Mouse (Mus musculus) heart, embryonic 16.5 days (tissue): ENCODE measurements around the gene Oip5. TPM values are rescaled to one million over a fixed set of nuclear protein-coding genes. Genes with fewer than 3 reads are reported as not detected.

Experiments
- ATAC-seq: fragments of 200-750 bp; cut with Nextera tagmentation; replicated peaks from 2 replicates; pipeline ENCODE4 v1.8.0; 2017; ENCODE audit warnings: moderate number of reproducible peaks; ENCODE audit not compliant: insufficient read depth, low FRiP score; ENCODE audit errors: extremely low read depth
- H3K27ac ChIP-seq: fragments of 300-500 bp; sonication (generic); 2 replicates; pipeline ENCODE4 v1.5.1; 2014; ENCODE audit warnings: mild to moderate bottlenecking, low read length, control low read depth, moderate library complexity
- H3K27me3 ChIP-seq: fragments of 300-500 bp; sonication (generic); 2 replicates; pipeline ENCODE4 v1.6.1; 2014; ENCODE audit warnings: low read length, mixed read lengths; ENCODE audit not compliant: control insufficient read depth, insufficient read depth
- H3K36me3 ChIP-seq: fragments of 300-500 bp; sonication (generic); 2 replicates; pipeline ENCODE4 v1.6.1; 2014; ENCODE audit not compliant: control insufficient read depth, insufficient read depth
- H3K4me1 ChIP-seq: fragments of 300-500 bp; sonication (generic); 2 replicates; pipeline ENCODE4 v1.6.1; 2014; ENCODE audit warnings: low read length, mixed read lengths; ENCODE audit not compliant: control insufficient read depth, insufficient read depth
- H3K4me2 ChIP-seq: fragments of 300-500 bp; sonication (generic); 2 replicates; pipeline ENCODE4 v1.6.1; 2014; ENCODE audit warnings: low read depth, mild to moderate bottlenecking, control low read depth, low read length
- H3K4me3 ChIP-seq: fragments of 300-500 bp; sonication (generic); 2 replicates; pipeline ENCODE4 v1.5.1; 2014; ENCODE audit warnings: mild to moderate bottlenecking, control low read depth, low read length
- H3K9ac ChIP-seq: fragments of 300-500 bp; sonication (generic); 2 replicates; pipeline ENCODE4 v1.6.1; 2014; ENCODE audit warnings: low read length, control low read depth
- H3K9me3 ChIP-seq: fragments of 300-500 bp; sonication (generic); replicated peaks from 2 replicates; pipeline ENCODE4 v1.6.1; 2016; ENCODE audit warnings: low read length; ENCODE audit not compliant: control insufficient read depth
- WGBS: fragments of 180-500 bp; shearing (Covaris S2); extraction: QIAGEN DNeasy Blood & Tissue Kit; methylation state at CpG from one replicate; pipeline ENCODE4 v1.1.7; 2014; 5-methylcytosine and 5-hydroxymethylcytosine counted together
- polyA plus RNA-seq: library from polyadenylated mRNA; unstranded; fragments of >200 nt; fragmentation: Nextera tagmentation; extraction: Ambion mirVana; gene quantifications from 2 replicates; pipeline ENCODE4 v1.2.1, GENCODE M21; 2015

The Oip5 gene
- polyA plus RNA-seq, 1 experiment from 2014 or later: 23.2 TPM

DNA sequence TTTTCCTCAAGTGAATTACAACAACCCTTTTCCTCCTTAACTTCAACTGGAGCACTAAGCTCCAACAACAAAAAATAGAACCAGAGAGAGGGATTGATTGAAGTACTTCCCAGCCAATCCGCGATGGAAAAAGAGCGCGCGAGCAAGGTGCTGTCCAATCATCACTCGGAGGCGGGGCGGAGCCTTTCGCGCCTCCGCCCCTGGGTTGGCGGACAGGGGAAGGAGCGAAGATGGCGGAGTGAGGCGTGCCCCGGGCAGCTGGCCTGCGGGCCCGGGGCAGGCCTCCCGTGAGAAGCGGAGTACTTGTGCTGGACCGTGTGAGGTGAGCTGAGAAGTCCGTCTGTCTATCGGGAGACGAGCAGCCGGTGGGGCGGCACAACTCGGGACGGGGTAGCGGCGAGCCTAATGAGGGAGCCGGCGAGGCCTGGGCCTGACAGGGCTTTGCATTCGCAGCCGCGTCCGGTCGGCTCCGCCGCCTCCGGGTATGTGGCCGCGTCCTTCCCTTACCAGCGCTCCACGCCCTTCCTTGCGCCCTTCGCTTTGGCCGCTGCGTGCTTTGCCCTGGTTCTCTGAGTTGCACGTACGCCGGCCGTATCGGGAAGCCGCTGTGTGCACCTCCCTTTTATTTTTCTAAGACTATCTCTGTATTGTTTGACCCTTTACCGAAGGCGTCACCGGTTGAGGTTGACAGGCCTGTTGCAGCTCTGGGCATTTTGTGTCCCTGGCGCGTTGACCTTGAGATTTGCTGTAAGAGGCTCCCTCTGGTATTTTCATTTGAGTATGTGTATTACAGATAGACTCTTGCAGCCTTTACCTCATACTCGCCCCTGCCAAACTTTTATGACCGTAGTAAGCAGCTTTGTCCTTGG is 23.9 kb downstream of the Oip5 start:
- no peaks in the 10 kb centered on the region for H3K9me3 ChIP-seq
- WGBS: under 1% methylated on average over 58 of the region's 61 CpGs
- peaks cover 23% of the 10 kb centered on the region for H3K36me3 ChIP-seq
- H3K9ac ChIP-seq: peak overlapping the region; percentile 100
- peak; percentile 95 for ATAC-seq
- H3K4me1 ChIP-seq: peaks cover 19% of the 10 kb centered on the region
- peak overlapping the region; percentile 73 for H3K4me2 ChIP-seq
- peak overlapping the region; percentile 99 for H3K27ac ChIP-seq
- peak overlapping the region; percentile 94 for H3K4me3 ChIP-seq
- H3K27me3 ChIP-seq: no peaks in the 10 kb centered on the region

DNA sequence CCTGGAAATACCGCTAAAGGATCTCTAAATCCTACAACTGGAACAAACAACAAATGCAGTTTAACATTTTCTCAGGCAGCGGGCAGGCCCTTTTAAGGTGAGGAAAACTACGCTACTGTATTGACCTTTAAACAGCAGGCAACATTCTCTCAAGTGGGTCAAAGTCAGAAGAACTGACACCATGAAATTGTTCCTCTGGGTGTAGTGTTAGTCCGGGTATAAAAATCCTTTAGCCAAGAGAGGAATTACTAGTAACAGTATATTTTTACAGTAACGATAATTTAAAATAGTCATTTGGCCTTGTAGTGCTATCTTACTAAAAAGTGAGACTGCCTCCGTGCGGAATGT is 24.5 kb downstream of the Oip5 start:
- no peaks in the 10 kb centered on the region for H3K9me3 ChIP-seq
- peak overlapping the region; percentile 95 for H3K27ac ChIP-seq
- WGBS: 5% methylated on average over 7 of the region's 7 CpGs
- peaks cover 20% of the 10 kb centered on the region for H3K36me3 ChIP-seq
- peaks cover 19% of the 10 kb centered on the region for H3K4me1 ChIP-seq
- H3K9ac ChIP-seq: peak overlapping the region; percentile 69
- ATAC-seq: peak; percentile 35
- peak overlapping the region; percentile 69 for H3K4me2 ChIP-seq
- H3K27me3 ChIP-seq: no peaks in the 10 kb centered on the region
- peak overlapping the region; percentile 94 for H3K4me3 ChIP-seq

DNA sequence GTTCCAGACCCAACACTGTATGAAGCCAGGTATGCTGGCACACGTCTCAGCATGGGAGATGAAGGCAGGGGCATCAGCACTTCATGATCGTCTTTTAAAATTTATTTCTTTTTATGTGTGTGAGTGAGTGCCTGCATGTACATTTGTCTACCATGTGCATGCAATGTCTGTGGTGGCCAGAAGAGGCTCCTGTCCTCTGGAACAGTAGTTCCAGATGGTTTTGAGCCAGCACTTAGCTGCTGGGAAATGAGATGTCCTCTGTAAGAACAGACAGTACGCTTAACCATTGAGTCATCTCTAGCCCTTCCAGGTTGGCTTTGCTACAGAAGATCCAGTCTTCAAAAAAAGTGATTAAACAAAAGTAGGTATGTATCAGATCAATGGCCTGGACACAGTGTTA is 27.0 kb downstream of the Oip5 start:
- ATAC-seq: no peak

DNA sequence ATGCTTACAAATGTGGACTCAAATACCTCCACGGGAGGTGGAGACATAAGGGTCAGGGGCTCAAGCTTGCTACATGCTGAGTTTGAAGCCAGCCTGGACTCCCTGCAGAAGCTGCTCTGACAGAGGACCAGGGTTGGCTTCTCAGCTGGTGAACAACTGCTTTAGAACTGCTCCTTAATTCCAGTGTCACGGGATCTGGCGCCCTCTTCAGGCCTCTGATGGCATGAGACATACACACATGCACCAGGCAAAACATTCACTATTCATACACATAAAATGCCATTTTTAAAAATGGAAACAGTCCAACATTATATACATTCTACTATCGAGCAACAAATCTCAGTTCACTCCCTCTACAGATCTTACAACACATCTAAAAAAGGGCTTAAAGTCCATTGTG is 30.9 kb downstream of the Oip5 start:
- Histone ChIP-seq H3K9ac (no peak overlapping the region), H3K4me2 (no peak overlapping the region), H3K4me3 (no peak overlapping the region), H3K9me3 (no peaks in the 10 kb centered on the region), H3K27ac (no peak overlapping the region), H3K4me1 (no peaks in the 10 kb centered on the region), H3K27me3 (no peaks in the 10 kb centered on the region), H3K36me3 (peaks cover 9% of the 10 kb centered on the region)
- WGBS: 19% methylated on average over 4 of the region's 4 CpGs
- no peak for ATAC-seq

More for the DNA sequence above, 27.0 kb downstream of the Oip5 start:
- H3K36me3 ChIP-seq: peaks cover 11% of the 10 kb centered on the region
- H3K4me1 ChIP-seq: peaks cover 8% of the 10 kb centered on the region
- WGBS: 95% methylated on average over 3 of the region's 3 CpGs
- H3K27me3 ChIP-seq: no peaks in the 10 kb centered on the region
- no peak overlapping the region for H3K27ac ChIP-seq
- H3K9me3 ChIP-seq: no peaks in the 10 kb centered on the region
- H3K4me2 ChIP-seq: no peak overlapping the region
- no peak overlapping the region for H3K9ac ChIP-seq
- no peak overlapping the region for H3K4me3 ChIP-seq

DNA sequence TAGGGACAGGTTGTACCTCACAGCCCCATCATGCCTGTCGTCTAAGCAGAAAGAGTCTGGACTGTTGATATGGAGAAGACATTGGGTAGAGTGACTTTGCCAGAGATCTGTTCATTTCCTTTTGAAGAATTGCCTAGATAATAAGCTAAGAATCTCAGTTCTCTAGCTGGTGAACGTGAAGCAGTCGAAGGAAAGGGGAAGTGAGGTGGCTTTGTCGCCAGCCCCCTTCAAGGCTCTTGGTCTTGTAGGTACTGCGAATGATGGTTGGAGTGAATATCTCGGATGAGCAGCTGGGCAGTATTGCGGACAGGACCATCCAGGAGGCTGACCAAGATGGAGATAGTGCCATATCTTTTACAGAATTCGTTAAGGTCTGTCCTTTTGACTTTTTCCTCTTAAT is 34.0 kb downstream of the Oip5 start:
- Histone ChIP-seq H3K36me3 (peaks cover 3% of the 10 kb centered on the region; the same call in 1 of the 2 replicates), H3K27me3 (no peaks in the 10 kb centered on the region), H3K4me1 (no peaks in the 10 kb centered on the region), H3K4me2 (no peak overlapping the region), H3K9ac (no peak overlapping the region), H3K4me3 (no peak overlapping the region), H3K9me3 (no peaks in the 10 kb centered on the region), H3K27ac (no peak overlapping the region)
- WGBS: 84% methylated on average over 8 of the region's 8 CpGs
- ATAC-seq: no peak

DNA sequence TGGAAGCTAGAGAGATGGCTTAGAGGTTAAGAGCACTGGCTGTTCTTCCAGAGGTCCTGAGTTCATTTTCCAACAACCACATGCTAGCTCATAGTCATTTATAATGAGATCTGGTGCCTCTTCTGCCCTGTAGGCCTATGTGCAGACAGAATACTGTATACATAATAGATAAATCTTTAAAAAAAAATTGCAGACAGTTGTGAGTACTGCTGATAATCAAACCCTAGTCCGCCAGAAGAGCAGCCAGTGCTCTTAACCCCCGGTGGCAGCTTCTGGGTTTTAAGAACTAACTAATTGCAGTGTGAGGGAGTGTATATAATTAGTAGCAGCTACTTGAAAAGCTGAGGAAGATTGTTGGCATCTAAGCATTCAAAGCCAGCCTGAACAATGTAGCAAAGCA is 34.8 kb downstream of the Oip5 start:
- Histone ChIP-seq H3K27me3 (no peaks in the 10 kb centered on the region), H3K9me3 (no peaks in the 10 kb centered on the region), H3K4me1 (no peaks in the 10 kb centered on the region), H3K36me3 (peaks cover 3% of the 10 kb centered on the region; the same call in 1 of the 2 replicates), H3K4me2 (no peak overlapping the region), H3K4me3 (no peak overlapping the region), H3K27ac (no peak overlapping the region), H3K9ac (no peak overlapping the region)
- 30% methylated on average over 2 of the region's 2 CpGs for WGBS
- ATAC-seq: no peak

DNA sequence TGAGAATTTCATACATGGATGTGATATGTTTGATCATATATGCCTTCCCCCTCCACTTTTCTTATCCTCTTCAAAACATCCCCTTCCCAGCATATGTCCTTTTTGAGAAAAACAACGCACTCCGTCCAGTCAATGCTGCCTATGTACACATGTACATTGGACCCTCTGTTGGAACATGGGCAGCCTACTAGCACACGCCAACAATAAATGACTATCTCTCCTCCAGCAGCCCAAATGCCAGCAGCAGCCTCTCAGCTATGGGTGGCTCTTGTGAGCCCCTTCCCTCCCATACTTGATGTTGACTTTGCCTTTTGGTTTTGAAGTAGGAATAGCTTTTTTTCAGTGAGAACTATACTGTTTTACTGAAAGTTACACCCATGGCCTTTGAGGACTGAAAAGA is 36.7 kb downstream of the Oip5 start:
- 94% methylated on average over 3 of the region's 3 CpGs for WGBS
- H3K27ac ChIP-seq: no peak overlapping the region
- ATAC-seq: no peak
- H3K4me1 ChIP-seq: no peaks in the 10 kb centered on the region
- H3K4me3 ChIP-seq: no peak overlapping the region
- H3K36me3 ChIP-seq: no peaks in the 10 kb centered on the region
- no peak overlapping the region for H3K9ac ChIP-seq
- H3K27me3 ChIP-seq: no peaks in the 10 kb centered on the region
- no peak overlapping the region for H3K4me2 ChIP-seq
- no peaks in the 10 kb centered on the region for H3K9me3 ChIP-seq

DNA sequence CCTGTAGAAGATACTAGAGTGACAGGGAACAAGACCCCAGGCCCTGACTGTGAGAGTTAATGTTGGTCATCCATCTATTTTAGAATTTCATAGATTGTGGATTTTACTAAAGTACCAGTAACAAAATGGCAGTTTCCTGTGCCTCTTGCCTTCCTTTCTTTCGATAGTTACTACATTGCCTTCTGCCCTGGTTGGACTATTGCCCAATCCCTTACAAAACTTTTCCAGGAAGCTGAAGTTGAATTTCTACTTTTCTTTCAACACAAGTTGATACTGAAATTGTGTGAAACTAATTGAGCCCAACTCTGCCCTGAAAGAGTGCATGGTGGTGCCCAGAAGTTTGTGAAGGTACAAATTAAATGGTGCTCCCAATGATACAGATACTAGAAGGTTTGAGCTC is 45.8 kb downstream of the Oip5 start:
- H3K27me3 ChIP-seq: no peaks in the 10 kb centered on the region
- H3K36me3 ChIP-seq: peaks cover 10% of the 10 kb centered on the region; the same call in 1 of the 2 replicates
- no peaks in the 10 kb centered on the region for H3K4me1 ChIP-seq
- no peak for ATAC-seq
- no peaks in the 10 kb centered on the region for H3K9me3 ChIP-seq
- H3K4me3 ChIP-seq: no peak overlapping the region
- H3K4me2 ChIP-seq: no peak overlapping the region
- WGBS: 71% methylated on average over 1 of the region's 1 CpGs
- H3K9ac ChIP-seq: no peak overlapping the region
- H3K27ac ChIP-seq: no peak overlapping the region

DNA sequence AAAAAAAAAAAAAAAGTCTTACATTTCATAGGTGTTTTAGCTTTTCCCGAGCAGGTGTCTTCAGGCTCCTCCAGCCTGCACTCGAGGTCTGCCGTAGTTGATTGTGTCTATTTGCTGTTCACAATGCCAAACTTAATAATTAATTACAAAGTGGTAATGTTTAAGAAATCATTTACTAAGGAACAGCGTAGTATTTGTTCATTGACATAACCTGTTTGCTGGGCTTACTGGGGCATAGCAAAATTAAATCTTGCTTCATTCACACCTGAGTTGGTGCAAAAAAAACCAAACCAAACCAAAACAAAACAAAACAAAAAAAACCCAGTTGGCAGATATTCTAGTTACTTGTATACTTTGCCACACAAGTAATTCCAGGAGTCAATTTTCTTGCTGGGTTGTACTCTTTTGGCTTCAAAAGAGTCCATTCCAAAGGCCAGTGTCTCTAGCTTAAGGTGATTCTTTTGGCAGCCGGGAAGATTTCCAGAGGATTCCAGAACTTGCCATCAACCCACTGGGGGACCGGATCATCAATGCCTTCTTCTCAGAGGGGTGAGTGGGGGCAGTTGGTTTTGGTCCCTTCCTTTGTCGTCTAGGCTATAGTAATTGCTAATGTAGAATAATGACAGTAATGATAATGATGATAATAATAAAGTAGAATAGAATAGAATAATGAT is 52.0 kb downstream of the Oip5 start:
- ATAC-seq: no peak

More for the DNA sequence above, 52.0 kb downstream of the Oip5 start:
- Histone ChIP-seq H3K9ac (no peak overlapping the region), H3K36me3 (no peaks in the 10 kb centered on the region), H3K27me3 (no peaks in the 10 kb centered on the region), H3K4me3 (no peak overlapping the region), H3K27ac (no peak overlapping the region), H3K4me2 (no peak overlapping the region), H3K9me3 (no peaks in the 10 kb centered on the region), H3K4me1 (no peaks in the 10 kb centered on the region)
- 88% methylated on average over 7 of the region's 7 CpGs for WGBS
